ENCODE assay signal across 15 mouse cellular contexts in genomic region chr5:140270976-140271685, GRCm38 (mm10). TPM values are rescaled to one million over a fixed set of nuclear protein-coding genes. Genes with fewer than 3 reads are reported as not detected.
DNase-seq lines count a peak whose midpoint lies in the region; ATAC-seq and TF ChIP-seq lines count a peak whose summit lies in the region.
"Had no signal": no experiment of that assay in that cellular context is flagged by ENCODE, and none has a peak within 500 bp of the region (broad histone marks: within the 10 kb centered on the region; RNA-seq: fewer than 3 reads in every experiment).

No protein-coding gene starts in this region.

- DNase-seq in CD4-positive, CD25-positive, alpha-beta regulatory T cell, adult 2 months (ENCODE audit: low read depth, low spot score): peak; percentile 35
- no peak for DNase-seq in left cerebral cortex, adult 2 months (ENCODE audit: extremely low spot score in 1 of 2, low spot score in 2 of 2)
- no peak for DNase-seq in left cerebral cortex, postnatal 4 days
- DNase-seq in T-cell, adult 2 months (ENCODE audit: low spot score): peak; percentile 37
- peak; percentile 77 to 85 for DNase-seq in thymus, postnatal 10 days (ENCODE audit: low spot score in 2 of 2)
- DNase-seq in right cerebral cortex, postnatal 36 days (ENCODE audit: low spot score in 2 of 2): no peak
- DNase-seq in urinary bladder, postnatal 14 days (ENCODE audit: low spot score): no peak
- DNase-seq: cerebellum, postnatal 14 days; kidney, adult 18-20 months; kidney, postnatal 36 days had no signal

- peak; percentile 6; the same call in 1 of the 2 replicates for TF ChIP-seq CTCF in left cerebral cortex, adult 2 months (IDR thresholded peaks at IDR 0.05)

- H3K27ac ChIP-seq in left cerebral cortex, adult 2 months: no peak overlapping the region
- H3K27ac ChIP-seq: heart, embryonic 15.5 days; hindbrain, embryonic 14.5 days; liver, embryonic 15.5 days had no signal

- ATAC-seq in CD4-positive, CD25-positive, alpha-beta regulatory T cell, adult 4 months: no peak
- ATAC-seq: Patski had no signal

- H3K4me3 ChIP-seq in left cerebral cortex, adult 2 months: no peak overlapping the region
- H3K4me3 ChIP-seq: heart, embryonic 15.5 days; liver, embryonic 15.5 days had no signal

- intact Hi-C loops in left cerebral cortex, adult 2 months (cut with DNase I): no loop called here
- intact Hi-C loops in left cerebral cortex, postnatal 4 days (cut with DNase I): no loop called here

RNA-seq across cellular contexts. Expression of gene Mad1l1, which starts 50.2 kb away (rescaled TPM):
- 10 to 100 TPM; 28.2 to 40.3 TPM for polyA plus RNA-seq in CD4-positive, CD25-positive, alpha-beta regulatory T cell, adult 4 months (2017; shearing (Covaris generic))
- total RNA-seq in left cerebral cortex, adult 2 months (2021): 10 to 100 TPM; 14.1 to 17.6 TPM
- 10 to 100 TPM; 24.1 to 24.7 TPM for total RNA-seq in left cerebral cortex, postnatal 4 days (2021)

RNA-seq across cellular contexts. Expression of gene Nudt1, which starts 50.3 kb away (rescaled TPM):
- polyA plus RNA-seq in CD4-positive, CD25-positive, alpha-beta regulatory T cell, adult 4 months (2017; shearing (Covaris generic)): 10 to 100 TPM; 14.8 to 28.6 TPM
- 1 to 10 TPM; 4.6 to 6.8 TPM for total RNA-seq in left cerebral cortex, adult 2 months (2021)
- 1 to 10 TPM; 7.1 to 8.3 TPM for total RNA-seq in left cerebral cortex, postnatal 4 days (2021)

Comparison
In these comparisons a context has a peak if more than half of its experiments do, and no peak if none do; other contexts are left out.
1. DNase-seq: peak in CD4-positive, CD25-positive, alpha-beta regulatory T cell, adult 2 months (single experiment), T-cell, adult 2 months (single experiment) and thymus, postnatal 10 days (2 of 2); none in left cerebral cortex, adult 2 months (0 of 2), left cerebral cortex, postnatal 4 days (single experiment), right cerebral cortex, postnatal 36 days (0 of 2) and urinary bladder, postnatal 14 days (single experiment).